Mouse (Mus musculus) heart, embryonic 16.5 days (tissue): ENCODE results near the gene Rcn2. TPM values are rescaled to one million over a fixed set of nuclear protein-coding genes. Genes with fewer than 3 reads are reported as not detected.

Source experiments
- ATAC-seq: fragments of 200-750 bp; cut with Nextera tagmentation; replicated peaks from 2 replicates; pipeline ENCODE4 v1.8.0; 2017; ENCODE audit warnings: moderate number of reproducible peaks; ENCODE audit not compliant: insufficient read depth, low FRiP score; ENCODE audit errors: extremely low read depth
- H3K27ac ChIP-seq: fragments of 300-500 bp; sonication (generic); 2 replicates; pipeline ENCODE4 v1.5.1; 2014; ENCODE audit warnings: mild to moderate bottlenecking, low read length, control low read depth, moderate library complexity
- H3K27me3 ChIP-seq: fragments of 300-500 bp; sonication (generic); 2 replicates; pipeline ENCODE4 v1.6.1; 2014; ENCODE audit warnings: low read length, mixed read lengths; ENCODE audit not compliant: control insufficient read depth, insufficient read depth
- H3K36me3 ChIP-seq: fragments of 300-500 bp; sonication (generic); 2 replicates; pipeline ENCODE4 v1.6.1; 2014; ENCODE audit not compliant: control insufficient read depth, insufficient read depth
- H3K4me1 ChIP-seq: fragments of 300-500 bp; sonication (generic); 2 replicates; pipeline ENCODE4 v1.6.1; 2014; ENCODE audit warnings: low read length, mixed read lengths; ENCODE audit not compliant: control insufficient read depth, insufficient read depth
- H3K4me2 ChIP-seq: fragments of 300-500 bp; sonication (generic); 2 replicates; pipeline ENCODE4 v1.6.1; 2014; ENCODE audit warnings: low read depth, mild to moderate bottlenecking, control low read depth, low read length
- H3K4me3 ChIP-seq: fragments of 300-500 bp; sonication (generic); 2 replicates; pipeline ENCODE4 v1.5.1; 2014; ENCODE audit warnings: mild to moderate bottlenecking, control low read depth, low read length
- H3K9ac ChIP-seq: fragments of 300-500 bp; sonication (generic); 2 replicates; pipeline ENCODE4 v1.6.1; 2014; ENCODE audit warnings: low read length, control low read depth
- H3K9me3 ChIP-seq: fragments of 300-500 bp; sonication (generic); replicated peaks from 2 replicates; pipeline ENCODE4 v1.6.1; 2016; ENCODE audit warnings: low read length; ENCODE audit not compliant: control insufficient read depth
- WGBS: fragments of 180-500 bp; shearing (Covaris S2); extraction: QIAGEN DNeasy Blood & Tissue Kit; methylation state at CpG from one replicate; pipeline ENCODE4 v1.1.7; 2014; 5-methylcytosine and 5-hydroxymethylcytosine counted together
- polyA plus RNA-seq: library from polyadenylated mRNA; unstranded; fragments of >200 nt; fragmentation: Nextera tagmentation; extraction: Ambion mirVana; gene quantifications from 2 replicates; pipeline ENCODE4 v1.2.1, GENCODE M21; 2015

Gene Rcn2
- polyA plus RNA-seq, 1 experiment from 2014 or later, result 129 TPM

DNA sequence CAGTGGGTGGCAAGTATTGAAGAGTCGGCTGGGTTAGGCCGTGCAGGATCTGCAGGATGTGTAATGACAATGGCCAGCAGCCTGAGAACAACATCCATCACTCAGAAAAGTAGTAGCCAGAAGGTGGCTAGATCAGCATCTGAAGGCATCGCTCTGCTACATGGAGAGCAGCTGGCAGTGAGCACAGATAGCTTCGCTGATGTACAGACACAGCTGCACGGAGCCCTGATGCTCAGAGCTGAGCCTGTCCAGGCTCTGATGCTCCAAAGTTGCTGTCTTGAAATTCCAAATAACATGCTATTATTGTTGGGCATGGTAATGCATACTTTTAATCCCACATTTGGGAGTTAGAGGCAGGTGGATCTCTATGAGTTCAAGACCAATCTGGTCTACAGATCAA lies 44.9 kb downstream of the Rcn2 start:
- Histone ChIP-seq H3K4me3 (no peak overlapping the region), H3K4me1 (peaks cover 19% of the 10 kb centered on the region), H3K27ac (no peak overlapping the region), H3K27me3 (no peaks in the 10 kb centered on the region), H3K4me2 (no peak overlapping the region), H3K9ac (no peak overlapping the region), H3K9me3 (no peaks in the 10 kb centered on the region), H3K36me3 (no peaks in the 10 kb centered on the region)
- 80% methylated on average over 5 of the region's 5 CpGs for whole genome bisulfite sequencing
- no peak for ATAC-seq

DNA sequence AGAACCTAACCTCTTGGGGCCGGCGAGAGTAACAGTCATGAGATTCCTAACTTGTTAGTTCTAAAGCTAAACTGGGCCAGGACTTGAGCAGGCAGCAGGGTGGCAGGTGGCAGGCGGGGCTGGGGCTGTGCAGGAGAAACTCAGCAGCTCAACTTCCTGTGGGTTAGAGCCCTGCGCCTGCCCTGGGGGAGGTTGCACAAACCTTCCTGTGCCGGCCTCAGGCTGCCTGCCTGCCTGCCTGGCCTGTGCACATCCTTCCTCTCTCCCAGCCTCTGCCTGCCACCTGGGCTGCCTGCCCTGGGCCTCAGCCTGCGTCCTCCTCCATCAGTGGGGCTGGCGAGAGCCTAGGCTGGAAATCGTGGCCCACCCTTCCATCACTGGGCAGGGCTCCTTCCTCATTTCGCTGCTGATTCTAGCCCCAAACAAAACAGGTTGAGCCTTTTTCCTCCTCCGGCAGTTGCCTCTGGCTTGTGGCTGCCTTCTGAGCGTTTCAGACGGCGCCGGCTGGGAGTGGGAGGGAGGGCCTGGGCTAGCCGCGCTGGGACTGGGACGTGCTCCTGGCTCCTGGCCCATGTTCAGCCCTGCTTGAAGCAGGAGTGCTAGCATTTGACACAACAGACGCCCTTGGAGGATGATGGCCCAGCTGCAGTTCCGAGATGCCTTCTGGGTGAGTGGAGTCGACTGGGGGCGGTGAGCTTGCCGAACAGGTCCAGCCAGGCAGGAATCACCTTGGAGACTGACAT lies 48.3 kb downstream of the Rcn2 start, which contains the start of gene Pstpip1:
TSS of gene Pstpip1 (plus strand) at position 185 of the 743 bp plus-strand sequence.
- ATAC-seq, result peak; percentile 88
- Histone ChIP-seq H3K36me3 (no peaks in the 10 kb centered on the region), H3K4me1 (peaks cover 19% of the 10 kb centered on the region), H3K27ac (peak within 1 kb of the TSS; percentile 79), H3K27me3 (no peaks in the 10 kb centered on the region), H3K4me3 (peak within 1 kb of the TSS; percentile 41), H3K9ac (peak within 1 kb of the TSS; percentile 67), H3K4me2 (peak within 1 kb of the TSS; percentile 56), H3K9me3 (no peaks in the 10 kb centered on the region)
- 15% methylated on average over 22 of the region's 22 CpGs for WGBS

DNA sequence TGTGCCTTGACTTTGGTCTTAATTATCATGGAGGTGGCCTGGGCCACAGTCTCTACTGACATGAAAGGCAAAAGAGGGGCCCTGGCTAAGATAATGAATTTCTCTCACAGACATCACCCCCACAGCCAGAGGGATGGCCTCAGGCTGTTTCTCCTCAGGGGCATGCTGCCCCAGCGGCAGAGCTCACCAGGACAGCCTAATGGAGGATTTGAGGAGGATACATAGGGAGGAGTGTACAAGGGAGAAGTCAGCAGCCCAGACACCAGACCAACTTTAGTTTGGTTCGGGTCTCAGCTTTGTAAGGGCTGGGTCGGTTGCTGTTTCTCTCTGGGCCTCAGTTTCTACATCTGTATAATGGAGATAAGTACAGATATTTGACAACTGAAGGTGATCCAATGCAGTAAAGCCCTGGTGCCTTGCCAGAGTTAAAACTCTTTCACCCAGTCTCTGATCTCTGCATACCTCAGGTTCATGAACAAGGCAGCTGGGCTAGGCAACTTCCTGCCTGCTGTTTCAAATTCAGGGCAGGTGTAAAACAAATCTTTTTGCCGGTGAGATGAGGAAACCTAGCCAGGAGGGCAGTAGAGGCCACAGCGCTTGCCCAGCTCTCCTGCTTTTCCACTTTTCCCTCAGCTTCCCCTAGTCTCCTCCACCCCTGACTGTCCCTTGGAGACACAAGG lies 49.0 kb downstream of the Rcn2 start:
- Histone ChIP-seq H3K9me3 (no peaks in the 10 kb centered on the region), H3K9ac (peak overlapping the region; percentile 67), H3K27me3 (no peaks in the 10 kb centered on the region), H3K4me2 (peak overlapping the region; percentile 56), H3K4me1 (peaks cover 19% of the 10 kb centered on the region), H3K27ac (peak overlapping the region; percentile 79), H3K36me3 (no peaks in the 10 kb centered on the region), H3K4me3 (peak overlapping the region; percentile 41)
- WGBS, result 78% methylated on average over 5 of the region's 5 CpGs
- 0 out of 2 replicates have a peak, but pooled peaks have one; percentile 12 for ATAC-seq

DNA sequence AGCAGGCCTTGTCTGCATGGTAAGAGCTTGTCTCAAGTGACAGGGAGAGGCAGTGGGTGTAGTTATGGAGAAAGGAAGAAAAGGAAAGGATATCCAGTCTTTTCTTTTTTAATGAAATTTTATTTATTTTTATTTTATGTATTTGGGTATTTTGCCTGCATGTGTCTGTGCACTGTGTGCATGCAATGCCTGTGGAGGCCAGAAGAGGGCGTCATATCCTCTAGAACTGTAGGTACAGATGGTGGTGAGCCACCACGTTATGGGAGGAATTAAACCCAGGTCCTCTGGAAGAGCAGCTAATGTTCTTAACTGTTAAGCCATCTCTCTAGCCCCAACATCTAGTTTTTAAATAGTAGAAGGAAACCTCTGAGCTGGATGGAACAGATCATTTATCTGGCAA lies 50.5 kb downstream of the Rcn2 start:
- H3K27ac ChIP-seq, result no peak overlapping the region
- no peak overlapping the region for H3K9ac ChIP-seq
- H3K4me2 ChIP-seq, result no peak overlapping the region
- no peaks in the 10 kb centered on the region for H3K27me3 ChIP-seq
- H3K4me1 ChIP-seq, result peaks cover 19% of the 10 kb centered on the region
- H3K9me3 ChIP-seq, result no peaks in the 10 kb centered on the region
- ATAC-seq, result no peak
- whole genome bisulfite sequencing, result 46% methylated on average over 2 of the region's 2 CpGs
- H3K4me3 ChIP-seq, result no peak overlapping the region
- no peaks in the 10 kb centered on the region for H3K36me3 ChIP-seq

DNA sequence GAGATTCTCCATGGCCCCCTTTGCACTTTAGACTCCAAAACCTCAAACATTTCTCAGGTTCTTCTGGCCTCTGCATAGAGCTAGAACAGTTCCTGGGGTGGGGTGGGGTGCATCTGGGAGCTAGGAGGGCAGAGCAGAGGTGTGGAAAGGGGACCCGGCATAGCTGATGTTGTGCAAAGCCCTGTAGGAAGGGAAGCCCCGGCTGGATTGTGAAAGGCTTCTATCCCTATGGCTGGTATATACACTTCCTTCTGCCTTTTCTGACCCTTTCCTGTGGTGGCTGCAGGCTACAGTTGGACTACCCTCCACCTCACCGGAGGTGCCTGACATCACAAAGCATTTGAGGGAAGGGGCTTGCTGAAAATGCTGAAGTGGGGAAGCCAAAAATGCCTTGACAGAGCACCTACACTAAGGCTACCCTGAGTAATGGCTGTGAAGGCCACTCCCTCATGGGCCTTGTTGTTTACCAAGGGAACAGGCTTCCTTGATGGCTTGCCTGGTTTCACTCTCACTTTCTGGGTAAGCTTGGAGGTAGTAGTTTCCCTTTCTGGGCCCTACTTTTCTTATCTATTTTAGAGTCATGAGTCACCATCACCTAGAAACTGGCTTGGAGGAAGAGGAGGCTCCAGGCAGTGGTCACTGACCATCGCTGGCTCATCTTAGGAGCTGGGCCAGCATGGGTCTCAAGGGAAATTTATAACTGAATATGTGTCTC lies 56.1 kb downstream of the Rcn2 start:
- 63% methylated on average over 4 of the region's 4 CpGs for WGBS
- no peak for ATAC-seq

DNA sequence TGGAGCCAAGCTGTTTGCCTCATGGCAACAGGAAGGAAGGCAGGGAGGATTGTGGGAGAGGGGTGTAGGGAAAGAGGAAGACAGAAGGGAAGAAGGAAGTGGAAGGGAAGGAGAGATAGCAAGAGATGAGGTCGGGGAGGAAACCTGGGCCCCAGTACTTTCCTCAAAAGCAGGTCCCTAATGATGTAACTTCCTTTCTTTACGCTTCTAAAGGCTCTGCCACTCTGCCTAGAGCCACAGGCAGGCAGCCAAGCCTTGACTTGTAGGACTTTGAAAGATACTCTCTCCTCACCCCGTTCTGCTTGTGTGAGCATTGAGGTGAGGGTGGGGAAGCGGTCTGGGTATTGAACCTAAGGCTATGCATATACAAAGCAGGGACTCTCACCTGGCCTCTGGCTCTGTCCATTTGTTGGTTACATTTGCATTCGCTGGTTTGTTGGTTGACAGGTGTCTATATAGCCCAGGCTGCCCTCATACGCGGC lies 58.4 kb downstream of the Rcn2 start:
- H3K4me2 ChIP-seq, result no peak overlapping the region
- no peaks in the 10 kb centered on the region for H3K9me3 ChIP-seq
- 73% methylated on average over 7 of the region's 7 CpGs for WGBS
- no peak overlapping the region for H3K27ac ChIP-seq
- ATAC-seq, result no peak
- no peak overlapping the region for H3K9ac ChIP-seq
- no peaks in the 10 kb centered on the region for H3K27me3 ChIP-seq
- no peaks in the 10 kb centered on the region for H3K4me1 ChIP-seq
- H3K36me3 ChIP-seq, result no peaks in the 10 kb centered on the region
- no peak overlapping the region for H3K4me3 ChIP-seq

More for the DNA sequence above, 56.1 kb downstream of the Rcn2 start:
- no peaks in the 10 kb centered on the region for H3K36me3 ChIP-seq
- no peaks in the 10 kb centered on the region for H3K27me3 ChIP-seq
- H3K4me3 ChIP-seq, result no peak overlapping the region
- no peak overlapping the region for H3K4me2 ChIP-seq
- H3K27ac ChIP-seq, result no peak overlapping the region
- H3K9ac ChIP-seq, result no peak overlapping the region
- H3K4me1 ChIP-seq, result no peaks in the 10 kb centered on the region
- H3K9me3 ChIP-seq, result no peaks in the 10 kb centered on the region

DNA sequence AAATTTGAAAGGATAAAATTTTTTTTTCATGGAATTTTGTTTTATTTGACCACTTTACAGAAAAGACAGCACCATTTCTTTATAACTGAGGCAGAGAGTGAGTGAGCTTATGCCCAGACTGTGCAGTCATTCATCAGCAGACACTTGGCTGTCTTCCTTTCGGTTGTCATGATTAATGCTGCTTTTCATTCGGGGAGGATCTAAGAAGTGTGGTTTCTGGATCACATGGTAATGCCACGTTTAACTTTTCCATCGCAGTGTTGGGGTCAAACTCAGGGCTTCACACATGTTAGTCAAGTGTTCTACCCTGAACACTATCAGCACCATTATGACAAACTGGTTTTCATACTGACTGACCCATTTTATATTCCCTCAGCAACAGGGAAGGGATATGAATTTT lies 59.4 kb downstream of the Rcn2 start:
- H3K27ac ChIP-seq, result no peak overlapping the region
- H3K27me3 ChIP-seq, result no peaks in the 10 kb centered on the region
- H3K4me1 ChIP-seq, result no peaks in the 10 kb centered on the region
- H3K9ac ChIP-seq, result no peak overlapping the region
- no peak overlapping the region for H3K4me3 ChIP-seq
- 40% methylated on average over 4 of the region's 4 CpGs for WGBS
- no peaks in the 10 kb centered on the region for H3K36me3 ChIP-seq
- no peaks in the 10 kb centered on the region for H3K9me3 ChIP-seq
- H3K4me2 ChIP-seq, result no peak overlapping the region
- ATAC-seq, result no peak

DNA sequence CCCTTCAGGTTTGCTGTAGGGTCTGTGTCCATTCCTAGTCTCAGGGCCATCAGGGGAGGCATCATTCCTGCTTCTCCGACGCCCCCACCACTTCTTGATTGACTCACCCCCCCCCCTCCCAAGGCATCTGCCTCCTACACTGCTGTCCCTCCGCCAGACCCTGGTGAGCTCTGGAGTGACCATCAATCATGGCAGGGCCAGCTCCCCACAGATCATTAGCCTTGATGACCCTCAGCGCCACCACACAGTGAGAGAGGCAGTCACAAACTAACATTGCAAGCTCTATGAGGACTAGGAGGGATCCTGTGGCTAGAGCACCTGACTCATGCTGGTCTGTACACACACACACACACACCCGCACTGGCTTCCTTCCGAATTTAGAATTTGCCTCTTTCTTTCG lies 63.3 kb downstream of the Rcn2 start:
- 62% methylated on average over 7 of the region's 7 CpGs for WGBS
- H3K36me3 ChIP-seq, result no peaks in the 10 kb centered on the region
- H3K4me2 ChIP-seq, result no peak overlapping the region
- no peak overlapping the region for H3K27ac ChIP-seq
- H3K27me3 ChIP-seq, result no peaks in the 10 kb centered on the region
- no peaks in the 10 kb centered on the region for H3K9me3 ChIP-seq
- 0 out of 2 replicates have a peak, but pooled peaks cover 4% of the 10 kb centered on the region for H3K4me1 ChIP-seq
- no peak for ATAC-seq
- no peak overlapping the region for H3K4me3 ChIP-seq
- no peak overlapping the region for H3K9ac ChIP-seq
